Mouse (Mus musculus): ENCODE results near the gene Afmid.

DNA sequence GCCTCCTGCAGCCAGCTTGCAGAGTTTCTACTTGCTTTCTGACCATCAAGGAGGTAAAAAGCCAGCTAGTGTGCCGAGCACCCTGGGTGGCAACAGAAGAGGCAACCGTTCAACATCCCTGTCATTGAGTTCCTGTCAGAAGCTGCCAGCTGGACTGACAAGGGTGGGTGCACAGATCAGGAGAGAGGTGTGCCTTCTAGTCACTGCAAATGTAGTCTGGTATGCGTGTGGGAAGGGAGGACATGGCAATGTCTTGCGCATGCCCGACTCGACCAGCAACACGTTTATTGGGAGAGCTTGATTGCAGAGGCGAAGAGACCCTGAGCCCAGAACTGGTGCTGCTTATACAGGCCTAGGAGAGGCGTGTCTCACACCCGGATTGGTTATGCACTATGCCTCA, 31.7 kb downstream of the Afmid start:
- TF ChIP-seq CTCF (IDR thresholded peaks at IDR 0.05; ENCODE audit: low read depth) (no peak), EP300 (IDR thresholded peaks at IDR 0.05; ENCODE audit: low read depth) (no peak)
